Mouse (Mus musculus) v-Abl transformed pro-B cells (cell line): Measurements from ENCODE around the gene Dkkl1.
"Not testable (repeated sequence)": the region's sequence is repeated elsewhere in the genome, so short reads cannot be mapped to it uniquely, and the experiment has no call there.

Source experiments
- in situ Hi-C, 2 experiments: fragments of 400-800 bp; cut with MboI; formaldehyde crosslinking; loops; one replicate each; pipeline ENCODE4 v1.15.1; 2025; ENCODE audit not compliant: unreplicated experiment in 2 of 2

Dkkl1 gene

GRCm38 (mm10) chr7:45211851-45212251 lies at the start of gene Dkkl1:
TSS of gene Dkkl1 (minus strand) at chr7:45212147.
- in situ Hi-C loops: no loop called here

- in situ Hi-C loops: no loop called here
Observed at GRCm38 (mm10) chr7:45259281-45259680, 47.3 kb upstream of the Dkkl1 start.

- in situ Hi-C loops: no loop called here
Observed at GRCm38 (mm10) chr7:45257063-45257840, 45.3 kb upstream of the Dkkl1 start.

GRCm38 (mm10) chr7:45255822-45256221 lies 43.9 kb upstream of the Dkkl1 start:
- in situ Hi-C loops: not testable (repeated sequence)

GRCm38 (mm10) chr7:45253806-45254205 lies 41.9 kb upstream of the Dkkl1 start:
- in situ Hi-C loops: no loop called here

GRCm38 (mm10) chr7:45247666-45248065 lies 35.7 kb upstream of the Dkkl1 start:
- in situ Hi-C loops: no loop called here

- in situ Hi-C loops: no loop called here
Observed at GRCm38 (mm10) chr7:45241389-45241749, 29.4 kb upstream of the Dkkl1 start.

- in situ Hi-C loops: no loop called here
Observed at GRCm38 (mm10) chr7:45240633-45241388, 28.9 kb upstream of the Dkkl1 start, which contains the start of gene Slc6a16. TSS of gene Slc6a16 (plus strand) at chr7:45241085.

- in situ Hi-C loops: no loop called here
Observed at GRCm38 (mm10) chr7:45240109-45240508, 28.2 kb upstream of the Dkkl1 start.

- in situ Hi-C loops: loop anchor here in 1 of 2 experiments (5.0 kb wide), 1 partner anchor 37 kb away; the partner anchor contains the start of gene Ccdc155
Observed at GRCm38 (mm10) chr7:45238723-45239496, 27.0 kb upstream of the Dkkl1 start, which contains the start of gene Cd37. TSS of gene Cd37 (minus strand) at chr7:45239115.

- in situ Hi-C loops: loop anchor here in 1 of 2 experiments (5.0 kb wide), 1 partner anchor 36 kb away; the partner anchor contains the start of gene Ccdc155
Observed at GRCm38 (mm10) chr7:45237747-45238699, 26.1 kb upstream of the Dkkl1 start.

- in situ Hi-C loops: loop anchor here in 1 of 2 experiments (5.0 kb wide), 1 partner anchor 33 kb away; the partner anchor contains the start of gene Ccdc155
Observed at GRCm38 (mm10) chr7:45235656-45236180, 23.8 kb upstream of the Dkkl1 start.

GRCm38 (mm10) chr7:45234922-45235571 lies 23.1 kb upstream of the Dkkl1 start:
- in situ Hi-C loops: loop anchor here in 1 of 2 experiments (5.0 kb wide), 1 partner anchor 33 kb away; the partner anchor contains the start of gene Ccdc155

GRCm38 (mm10) chr7:45234333-45234841 lies 22.4 kb upstream of the Dkkl1 start:
- in situ Hi-C loops: no loop called here

GRCm38 (mm10) chr7:45233580-45234332 lies 21.8 kb upstream of the Dkkl1 start:
- in situ Hi-C loops: no loop called here

GRCm38 (mm10) chr7:45232716-45233465 lies 20.9 kb upstream of the Dkkl1 start:
- in situ Hi-C loops: no loop called here

- in situ Hi-C loops: no loop called here
Observed at GRCm38 (mm10) chr7:45231941-45232340, 20.0 kb upstream of the Dkkl1 start.
